Mouse (Mus musculus): ENCODE data around the gene 4932415D10Rik.

The 4932415D10Rik gene

DNA sequence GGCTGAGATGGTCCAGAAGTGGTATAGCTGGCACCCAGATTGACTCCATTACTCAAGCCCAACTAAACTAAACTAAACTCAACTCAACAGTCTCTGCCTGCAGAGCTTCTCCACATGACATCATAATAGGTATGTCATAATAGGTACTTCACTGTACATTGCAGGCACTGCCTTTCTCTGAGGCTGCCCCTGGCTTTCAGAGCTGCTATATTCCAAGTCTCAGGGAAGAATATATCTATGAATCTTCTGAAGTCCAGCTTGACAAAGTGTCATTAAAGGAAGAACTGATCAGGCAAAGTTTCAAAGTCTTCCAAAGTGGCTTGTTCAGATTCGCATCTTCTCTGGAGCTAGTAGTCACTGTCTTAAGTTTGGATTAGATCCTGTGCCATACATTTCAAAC, at the start of gene 4932415D10Rik:
4932415D10Rik (minus strand) TSS at position 101 of the 400 bp plus-strand sequence.
- no peak for DNase-seq

DNA sequence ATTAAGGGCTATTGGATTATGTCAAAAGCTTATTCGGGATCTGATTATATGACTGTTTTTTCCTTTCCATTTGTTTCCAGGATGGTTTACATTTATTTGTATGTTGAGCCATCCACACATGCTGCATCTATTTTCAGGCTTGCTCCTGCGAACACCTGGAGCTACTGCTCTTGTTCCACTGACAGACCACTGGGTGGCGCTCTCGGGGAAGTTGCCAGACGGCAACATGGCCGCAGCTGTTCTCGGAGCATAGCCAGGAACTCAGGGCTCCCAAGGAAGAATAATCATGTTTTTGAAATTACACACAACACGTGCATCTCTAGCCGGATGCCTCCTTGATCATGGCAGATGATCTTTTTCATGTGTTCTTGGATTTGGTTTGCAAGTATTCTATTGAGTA, 45.5 kb upstream of the 4932415D10Rik start:
- no peak for DNase-seq

- DNase-seq: no peak
Observed at GRCm38 (mm10) chr10:82355401-82355800, 39.0 kb upstream of the 4932415D10Rik start.

DNA sequence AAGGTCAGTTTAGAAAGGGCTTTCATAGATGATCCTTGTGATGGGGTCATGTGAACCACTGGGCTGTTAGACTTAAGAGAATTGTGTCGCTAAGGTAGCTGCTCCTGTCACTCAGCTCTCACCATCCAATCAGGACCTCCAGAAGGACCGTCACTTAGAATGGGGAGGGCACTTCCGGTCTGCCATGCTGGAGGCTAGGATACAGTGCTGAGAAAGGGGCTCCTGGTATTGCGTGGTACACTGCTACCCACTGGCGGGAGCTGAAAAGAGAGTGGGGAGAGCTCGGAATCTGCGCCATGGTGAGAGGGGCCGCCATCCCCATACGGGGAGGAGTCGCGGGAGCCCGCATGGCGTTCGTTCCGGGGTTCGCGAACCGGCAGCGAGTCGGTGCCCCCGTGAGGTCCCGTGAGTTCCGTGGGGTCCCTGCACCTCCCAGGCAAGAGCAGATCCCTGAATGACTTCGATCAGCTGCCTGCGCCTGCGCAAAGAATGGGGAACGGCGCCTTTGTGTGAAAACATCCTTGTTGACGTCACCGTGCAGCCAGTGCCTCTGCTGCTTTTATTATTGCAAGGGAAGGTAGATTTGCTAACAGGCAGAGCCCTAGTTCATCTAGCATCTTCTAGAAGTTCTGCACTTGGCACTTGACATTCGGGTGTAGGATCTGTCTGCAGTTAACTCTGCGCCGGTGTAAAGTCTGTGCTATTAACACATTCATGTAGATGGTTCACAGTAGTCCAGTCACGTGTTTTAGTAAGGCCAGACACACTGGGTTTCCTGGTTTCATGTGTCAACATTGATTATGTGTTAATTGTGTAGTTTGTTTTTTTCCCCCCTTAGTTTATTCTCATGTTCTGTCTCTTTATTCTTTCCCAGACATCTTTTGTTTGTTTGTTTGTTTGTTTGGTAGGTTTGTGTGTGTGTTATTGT, 38.0 kb upstream of the 4932415D10Rik start, which contains the start of gene Gm4924:
Gm4924 (plus strand) TSS at position 173 of the 928 bp plus-strand sequence.
- peak; percentile 88 for DNase-seq

- DNase-seq: no peak
Observed at GRCm38 (mm10) chr10:82329826-82330225, 13.4 kb upstream of the 4932415D10Rik start.

DNA sequence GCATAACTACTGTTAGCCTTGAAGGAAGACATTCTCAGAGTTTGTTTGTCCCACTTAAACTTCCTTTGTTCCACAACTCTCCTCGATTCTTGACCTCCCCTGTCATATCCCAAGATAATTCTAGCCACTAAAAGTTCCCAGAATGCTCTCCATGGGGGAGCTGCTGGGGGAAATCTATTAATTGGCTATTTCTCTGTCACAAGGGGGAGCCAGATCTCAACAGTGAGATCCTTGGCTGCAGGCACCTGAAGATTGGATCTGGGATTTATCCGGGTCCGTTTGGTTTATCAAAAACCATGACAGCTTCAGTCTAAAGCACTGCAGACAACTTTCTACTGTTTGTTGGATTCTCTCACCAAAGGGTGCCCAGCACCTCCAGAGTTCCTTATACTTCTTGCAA, 3.8 kb upstream of the 4932415D10Rik start:
- DNase-seq: peak; percentile 2

- no peak for DNase-seq
Observed at GRCm38 (mm10) chr10:82296440-82296839, 19.9 kb downstream of the 4932415D10Rik start.

DNA sequence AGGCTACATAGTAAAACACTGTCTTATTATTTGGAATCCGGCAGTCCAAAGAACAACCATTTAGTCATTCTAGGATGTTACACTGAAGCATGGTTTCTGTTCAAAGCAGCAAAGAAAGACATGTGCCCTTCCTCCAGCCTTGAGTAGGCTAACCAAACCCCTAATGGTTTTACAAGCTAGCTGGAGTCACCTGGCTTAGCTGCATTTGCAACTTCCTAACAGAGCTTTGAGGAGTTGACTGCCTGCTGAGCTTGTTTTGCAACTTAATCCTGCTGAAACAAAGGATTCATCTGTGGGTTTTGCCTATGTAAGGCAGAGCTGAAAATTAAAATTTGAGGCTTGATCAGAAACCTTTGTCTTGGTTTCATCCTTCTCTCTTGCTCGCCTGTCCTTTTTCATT, 59.1 kb downstream of the 4932415D10Rik start:
- DNase-seq: no peak

DNA sequence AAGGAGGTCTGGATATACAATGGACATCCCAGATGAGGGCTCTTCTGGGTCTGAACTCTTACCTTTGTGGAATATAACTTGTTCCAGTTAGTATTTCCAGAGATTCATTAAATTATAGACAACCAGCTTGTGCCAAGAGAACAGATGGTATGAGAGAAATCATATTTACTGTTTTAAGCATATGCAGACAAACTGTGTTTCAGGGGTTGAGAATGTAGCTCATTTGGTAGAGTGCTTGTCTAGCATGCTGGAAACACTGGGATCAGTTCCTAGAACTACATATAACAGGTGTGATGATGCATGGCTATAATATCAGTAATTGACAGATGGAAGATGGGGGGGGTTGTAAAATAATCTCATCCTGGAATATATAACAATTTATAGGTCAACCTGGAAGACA, 71.4 kb downstream of the 4932415D10Rik start:
- DNase-seq: no peak

DNA sequence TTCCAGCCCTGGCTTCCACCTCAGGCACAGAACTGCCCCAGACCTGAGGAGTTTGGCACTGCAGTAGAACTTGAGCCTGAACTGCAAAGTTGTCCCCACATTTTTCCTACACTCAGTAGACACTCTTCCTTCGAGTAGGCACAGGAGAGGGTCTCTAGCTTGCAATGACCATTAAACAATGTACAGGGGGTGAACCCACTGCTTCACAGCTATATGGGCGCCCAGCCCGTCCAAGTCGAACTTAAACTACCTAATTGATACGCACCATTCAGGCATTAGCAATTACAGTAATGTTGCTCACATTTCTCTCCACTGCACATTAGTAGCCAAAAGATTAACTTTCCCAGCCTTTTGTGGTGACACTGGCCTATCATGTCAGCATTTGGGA, 75.0 kb downstream of the 4932415D10Rik start:
- DNase-seq: no peak

DNA sequence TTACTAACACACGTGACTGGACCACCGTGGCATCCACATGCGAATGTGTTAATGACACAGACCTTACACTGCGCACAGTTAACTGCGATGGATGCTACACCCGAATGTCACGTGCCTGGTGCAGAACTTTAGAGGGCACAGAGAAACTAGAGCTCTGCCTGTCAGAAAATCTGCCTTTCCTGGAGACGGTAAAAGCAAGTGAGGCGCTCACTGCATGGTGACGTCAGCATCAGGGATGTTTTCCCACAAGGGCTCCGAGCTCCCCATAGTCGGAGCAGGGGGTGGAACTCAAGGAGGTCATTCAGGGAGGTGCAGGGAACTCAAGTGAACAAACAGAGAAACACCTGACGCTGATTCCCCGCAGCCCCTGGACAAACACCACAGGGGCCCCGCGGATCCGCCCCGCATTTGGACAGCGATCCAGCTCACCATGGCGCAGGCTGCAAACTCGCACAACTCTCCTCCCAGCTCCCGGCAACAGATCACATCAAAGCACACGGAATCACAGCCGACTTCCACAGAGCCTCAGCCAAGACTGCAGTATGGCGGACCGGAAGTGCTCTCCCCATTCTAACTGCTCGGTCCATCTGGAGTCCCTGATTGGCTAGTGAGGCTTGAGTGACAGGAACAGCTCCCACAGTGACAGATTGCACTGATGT, 75.5 kb downstream of the 4932415D10Rik start, which contains the start of gene Zfp938:
Zfp938 (minus strand) TSS at position 539 of the 659 bp plus-strand sequence.
- DNase-seq: peak; percentile 91

Data from lung, postnatal 10 days (tissue).